Mouse (Mus musculus) embryo, embryonic 10 days (tissue): ENCODE data around the gene Slc45a3.

Experiments used
- DNase-seq: peaks from one replicate; pipeline ENCODE4 v3.0.0-alpha.2; 2015; ENCODE audit warnings: low spot score

The Slc45a3 gene

GRCm38 (mm10) chr1:131964580-131964979 lies 1.8 kb downstream of the Slc45a3 start:
- DNase-seq = no peak

DNA sequence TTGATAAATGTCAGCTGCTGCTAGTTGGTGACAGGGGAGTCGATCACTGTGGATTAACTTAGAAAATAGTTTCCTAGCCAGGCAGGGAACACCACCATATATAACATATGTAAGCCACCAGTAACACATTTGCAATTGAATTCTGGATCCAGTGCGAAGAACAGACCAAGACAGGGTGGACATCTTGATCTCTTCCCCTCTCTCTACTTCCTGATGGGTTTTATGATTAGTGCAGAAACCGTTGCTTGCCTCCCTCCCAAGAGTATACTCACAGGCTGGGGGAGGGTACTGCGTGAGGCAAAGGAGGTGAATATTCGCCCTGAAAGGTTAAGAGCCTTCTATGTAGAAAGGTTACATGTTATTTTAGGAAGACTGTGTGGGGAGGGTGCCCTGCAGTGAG lies 3.1 kb downstream of the Slc45a3 start:
- DNase-seq = no peak

- DNase-seq = no peak
Observed at GRCm38 (mm10) chr1:131967336-131967735, 4.6 kb downstream of the Slc45a3 start.

DNA sequence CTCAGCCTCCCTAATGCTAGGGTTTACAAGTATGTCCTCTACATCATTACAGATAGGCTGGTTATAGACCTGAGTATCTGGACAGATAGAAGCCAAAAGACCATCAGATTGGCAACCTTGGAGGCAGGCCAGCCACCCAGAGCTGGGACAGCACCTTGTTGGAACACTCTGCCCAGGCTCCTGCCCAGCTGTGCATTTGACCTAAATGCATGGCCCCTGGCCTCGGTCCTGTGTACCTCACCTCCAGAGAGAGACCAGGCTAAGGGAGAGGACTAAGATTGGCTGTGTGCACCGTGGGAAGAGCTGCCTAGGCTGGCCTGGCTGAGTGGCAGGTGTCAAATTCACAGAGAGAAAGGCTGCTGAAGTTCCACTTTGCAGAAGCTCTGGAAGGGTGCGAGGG lies 5.8 kb downstream of the Slc45a3 start:
- no peak for DNase-seq

DNA sequence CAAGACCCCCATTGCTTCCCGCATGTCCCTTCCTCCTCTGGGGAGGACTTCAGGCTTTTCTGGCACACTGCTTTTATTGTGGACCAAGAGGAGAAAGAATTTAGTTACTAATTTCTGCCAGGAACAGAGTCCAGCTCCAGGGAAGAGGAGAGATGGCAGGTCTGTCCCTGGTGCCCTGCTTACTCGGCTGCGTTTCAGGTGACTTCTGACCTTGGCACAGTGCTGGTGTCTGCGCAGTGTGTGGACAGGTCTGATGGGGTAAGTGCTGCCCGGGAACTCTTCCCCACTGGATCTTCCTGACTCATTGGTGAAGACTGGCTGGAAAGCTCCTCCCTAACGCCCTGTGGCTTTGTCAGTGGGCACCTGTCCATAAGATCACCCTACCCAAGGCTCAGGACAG lies 6.2 kb downstream of the Slc45a3 start:
- no peak for DNase-seq

GRCm38 (mm10) chr1:131969825-131970224 lies 7.1 kb downstream of the Slc45a3 start:
- DNase-seq = peak; percentile 33

GRCm38 (mm10) chr1:131970322-131970660 lies 7.5 kb downstream of the Slc45a3 start:
- peak; percentile 26 for DNase-seq

DNA sequence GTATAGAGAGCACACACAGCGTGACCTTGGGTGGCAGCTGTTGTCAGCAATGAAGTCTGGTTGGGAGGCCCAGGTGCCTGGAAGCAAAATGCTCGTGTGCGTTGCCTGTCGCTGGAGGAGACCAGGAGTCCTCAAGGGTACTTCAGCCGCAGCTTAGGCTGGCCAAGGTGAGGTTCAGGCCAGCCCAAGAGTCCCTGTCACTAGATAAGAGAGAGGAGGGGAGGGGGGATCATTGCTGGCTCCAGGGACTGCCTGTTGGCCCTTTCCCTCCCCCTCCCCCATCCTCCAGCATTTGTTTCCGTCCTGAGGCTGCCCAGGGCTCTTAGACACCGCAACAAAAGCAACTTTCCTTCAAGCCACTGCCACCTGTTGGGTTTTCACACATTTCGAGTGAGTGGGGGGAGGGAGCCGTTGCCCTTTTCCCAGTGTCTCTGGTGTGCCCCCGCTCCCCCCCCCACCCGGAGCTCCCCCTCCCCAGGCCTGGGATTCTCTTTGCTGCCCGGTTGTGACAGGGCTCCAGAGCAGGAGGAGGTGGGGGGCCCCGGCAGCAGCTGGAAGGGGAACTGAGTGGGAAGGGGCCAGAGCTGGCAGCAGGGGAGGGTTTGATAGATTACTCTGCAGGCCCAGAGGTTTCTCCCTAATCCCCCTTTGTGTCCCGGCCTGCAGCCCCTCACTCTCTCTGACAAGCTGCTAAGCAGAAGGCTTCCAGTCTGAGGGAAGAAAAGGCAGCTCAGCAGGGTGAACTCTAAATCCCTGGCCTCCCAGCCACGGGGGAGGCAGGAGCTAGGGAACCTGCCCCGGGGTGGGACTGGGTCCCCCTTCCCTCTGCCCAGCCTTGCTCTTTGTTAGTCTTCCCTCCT lies 8.1 kb downstream of the Slc45a3 start:
- peak; percentile 77 for DNase-seq

- peak; percentile 84 for DNase-seq
Observed at GRCm38 (mm10) chr1:131971771-131972497, 9.2 kb downstream of the Slc45a3 start.

GRCm38 (mm10) chr1:131972498-131973334 lies 9.9 kb downstream of the Slc45a3 start:
- DNase-seq = peak; percentile 28

DNA sequence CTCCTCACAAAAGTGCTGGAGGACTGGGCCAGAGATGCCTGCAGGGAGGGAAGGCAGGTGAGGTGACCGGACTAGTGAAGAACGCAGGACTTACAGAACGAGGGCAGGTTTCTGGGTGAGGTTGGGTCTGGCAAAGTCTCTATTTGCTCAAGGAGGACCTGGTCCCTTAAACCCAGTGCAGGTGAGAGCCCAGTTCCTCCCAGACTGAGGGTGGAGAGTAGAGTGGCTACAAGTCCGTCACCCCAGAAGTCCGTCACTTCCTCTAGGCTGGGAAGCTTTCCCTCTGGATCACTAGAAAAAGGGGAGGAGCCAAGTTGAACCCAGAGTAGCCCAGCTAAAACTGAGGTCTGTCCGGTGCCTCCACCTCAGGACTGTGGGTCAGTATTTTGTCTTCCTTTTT lies 11.2 kb downstream of the Slc45a3 start:
- no peak for DNase-seq

- DNase-seq = no peak
Observed at GRCm38 (mm10) chr1:131976886-131977285, 14.1 kb downstream of the Slc45a3 start.

DNA sequence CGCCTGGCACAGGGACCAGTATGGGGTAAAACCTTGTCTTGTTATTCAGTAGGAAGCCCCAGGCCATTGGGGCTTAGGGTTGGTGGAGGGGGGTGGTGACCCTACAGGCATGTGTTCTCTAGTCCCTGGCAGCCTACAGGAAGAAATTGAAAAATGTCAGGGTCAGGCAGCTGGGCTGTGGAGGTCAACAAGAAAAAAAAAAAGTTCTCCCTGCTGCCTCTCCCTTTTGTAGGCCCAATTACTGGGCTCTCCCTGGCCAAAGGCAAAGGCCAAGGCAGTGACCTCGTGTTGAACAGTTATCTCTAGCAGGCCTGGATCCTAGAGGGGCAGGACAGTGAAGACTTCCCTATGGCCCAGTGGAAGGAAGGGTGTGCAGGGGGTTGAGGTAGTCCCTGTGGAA lies 17.7 kb downstream of the Slc45a3 start:
- peak; percentile 58 for DNase-seq

- peak; percentile 89 for DNase-seq
Observed at GRCm38 (mm10) chr1:131981378-131982013, 18.7 kb downstream of the Slc45a3 start.

GRCm38 (mm10) chr1:131982907-131983306 lies 20.1 kb downstream of the Slc45a3 start:
- peak; percentile 81 for DNase-seq

- DNase-seq = no peak
Observed at GRCm38 (mm10) chr1:131983806-131984205, 21.0 kb downstream of the Slc45a3 start.

DNA sequence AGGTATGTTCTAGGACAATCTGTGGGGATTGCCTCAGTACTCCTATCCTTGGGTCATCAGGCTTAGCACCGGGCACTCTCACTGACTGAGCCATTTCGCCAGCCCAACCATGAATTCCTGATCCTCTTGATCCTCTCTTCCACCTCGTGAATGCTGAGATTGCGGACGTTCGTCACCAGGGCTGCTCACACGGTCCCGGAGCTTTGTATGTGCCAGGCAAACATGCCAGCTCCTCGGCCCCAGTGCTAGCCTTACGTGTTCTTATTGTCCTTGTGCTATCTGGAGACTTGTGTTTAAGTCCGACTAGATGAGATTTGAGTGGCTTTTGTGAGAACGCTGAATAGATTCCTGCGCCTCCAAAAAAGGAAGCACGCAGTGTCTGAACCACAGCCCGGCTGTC lies 24.7 kb downstream of the Slc45a3 start:
- DNase-seq = no peak

- DNase-seq = no peak
Observed at GRCm38 (mm10) chr1:131989476-131989875, 26.7 kb downstream of the Slc45a3 start.

DNA sequence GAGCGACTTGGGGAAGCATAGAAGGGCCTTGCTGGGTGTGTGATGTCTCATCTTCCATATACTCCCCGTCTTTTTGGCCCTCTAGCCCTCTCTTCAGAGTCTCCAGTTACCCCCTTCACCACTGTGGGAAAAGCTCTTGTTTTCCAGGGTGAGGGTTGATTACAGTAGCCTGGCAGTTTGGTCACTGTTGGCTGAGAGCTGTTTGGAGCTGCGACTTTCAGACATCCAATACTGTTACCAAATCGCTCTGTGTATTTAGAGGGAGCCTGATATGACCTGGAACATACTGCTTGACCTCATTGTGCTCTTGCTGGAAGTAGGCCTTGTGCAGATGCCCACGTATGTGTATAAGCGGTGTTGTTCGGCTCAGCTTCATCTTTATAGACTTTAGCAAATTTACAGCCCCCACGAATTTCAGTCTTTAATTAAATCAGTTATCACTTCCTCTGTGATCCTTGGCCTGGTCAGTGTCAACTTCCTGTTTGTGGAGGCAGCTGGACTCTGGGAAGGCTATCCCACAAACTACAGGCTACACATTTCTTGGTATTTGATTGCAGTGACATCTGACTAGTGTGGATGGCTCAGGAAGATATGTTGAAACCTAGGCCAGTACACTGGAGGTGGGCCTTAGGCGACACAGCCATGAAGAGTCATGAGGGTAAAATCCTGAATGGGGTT lies 27.5 kb downstream of the Slc45a3 start:
- no peak for DNase-seq

GRCm38 (mm10) chr1:131992561-131993001 lies 29.8 kb downstream of the Slc45a3 start:
- no peak for DNase-seq
